Mouse (Mus musculus) stomach, postnatal 0 days (tissue): ENCODE data around the gene Dab1. TPM values are rescaled to one million over a fixed set of nuclear protein-coding genes. Genes with fewer than 3 reads are reported as not detected.

ENCODE experiments used
- ATAC-seq: fragments of 200-750 bp; cut with Nextera tagmentation; 2 replicates; pipeline ENCODE4 v1.8.0; 2017; ENCODE audit not compliant: low FRiP score, low TSS enrichment
- DNase-seq: peaks from one replicate; pipeline ENCODE4 v3.0.0-alpha.2; 2016; ENCODE audit warnings: low spot score
- H3K27ac ChIP-seq: fragments of 300-500 bp; sonication (generic); replicated peaks from 2 replicates; pipeline ENCODE4 v1.5.1; 2014; ENCODE audit warnings: mild to moderate bottlenecking, control low read depth
- H3K27me3 ChIP-seq: fragments of 300-500 bp; sonication (generic); 2 replicates; pipeline ENCODE4 v1.6.1; 2014; ENCODE audit warnings: low read length; ENCODE audit not compliant: control insufficient read depth, insufficient read depth
- H3K36me3 ChIP-seq: fragments of 300-500 bp; sonication (generic); 2 replicates; pipeline ENCODE4 v1.6.1; 2014; ENCODE audit warnings: low read length, mixed read lengths; ENCODE audit not compliant: control insufficient read depth, insufficient read depth
- H3K4me1 ChIP-seq: fragments of 300-500 bp; sonication (generic); replicated peaks from 2 replicates; pipeline ENCODE4 v1.6.1; 2014; ENCODE audit warnings: antibody characterized with exemption; ENCODE audit not compliant: control insufficient read depth, insufficient read depth
- H3K4me2 ChIP-seq: fragments of 300-500 bp; sonication (generic); replicated peaks from 2 replicates; pipeline ENCODE4 v1.6.1; 2014; ENCODE audit warnings: low read depth, mild to moderate bottlenecking, control low read depth, moderate library complexity
- H3K4me3 ChIP-seq: fragments of 300-500 bp; sonication (generic); 2 replicates; pipeline ENCODE4 v1.5.1; 2014; ENCODE audit warnings: low read depth, low read length, control low read depth
- H3K9ac ChIP-seq: fragments of 300-500 bp; sonication (generic); 2 replicates; pipeline ENCODE4 v1.6.1; 2014; ENCODE audit warnings: mild to moderate bottlenecking, low read length, control low read depth, mixed read lengths
- H3K9me3 ChIP-seq: fragments of 300-500 bp; sonication (generic); 2 replicates; pipeline ENCODE4 v1.6.1; 2016; ENCODE audit warnings: low read length; ENCODE audit not compliant: control insufficient read depth
- CTCF ChIP-seq: IDR thresholded peaks from 2 replicates; pipeline ENCODE4 v1.5.1; 2016; ENCODE audit warnings: antibody characterized with exemption, low read depth, mild to moderate bottlenecking, moderate library complexity
- EP300 ChIP-seq: optimal IDR thresholded peaks from 2 replicates; pipeline ENCODE3; 2016; ENCODE audit warnings: antibody characterized with exemption
- WGBS: fragments of 180-500 bp; shearing (Covaris S2); extraction: QIAGEN DNeasy Blood & Tissue Kit; methylation state at CpG from one replicate; pipeline ENCODE4 v1.1.7; 2014; 5-methylcytosine and 5-hydroxymethylcytosine counted together
- polyA plus RNA-seq: library from polyadenylated mRNA; unstranded; fragments of >200 nt; fragmentation: Nextera tagmentation; extraction: Ambion mirVana; gene quantifications from 2 replicates; pipeline ENCODE4 v1.2.1, GENCODE M21; 2015

Dab1 gene
- polyA plus RNA-seq, 1 experiment from 2014 or later = 7.4 TPM

GRCm38 (mm10) chr4:104604298-104604697 lies 985.1 kb downstream of the Dab1 start:
- no peak overlapping the region for H3K27ac ChIP-seq
- 96% methylated on average over 2 of the region's 2 CpGs for WGBS

DNA sequence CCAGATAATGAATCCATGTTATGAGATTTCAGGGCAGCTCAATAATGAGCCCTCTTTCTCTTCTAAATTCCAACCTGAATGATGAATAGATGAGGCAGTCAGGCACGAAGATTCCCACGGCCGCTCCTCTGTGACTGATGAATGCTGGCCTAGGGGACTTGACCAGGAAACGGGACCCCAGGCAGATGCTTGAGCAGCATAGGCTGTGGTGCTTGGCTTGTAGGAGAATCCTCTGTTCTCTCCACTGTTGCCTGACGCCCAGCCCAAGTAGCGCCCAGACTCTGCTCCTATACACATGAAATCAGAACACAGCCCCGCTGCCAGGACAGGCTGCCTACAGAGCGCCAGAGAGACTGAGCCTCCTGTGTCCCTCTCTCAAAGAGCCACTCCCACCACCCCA lies 987.7 kb downstream of the Dab1 start:
- ATAC-seq = no peak
- no peak overlapping the region for H3K27ac ChIP-seq
- TF ChIP-seq CTCF (no peak), EP300 (no peak)
- no peaks in the 10 kb centered on the region for H3K27me3 ChIP-seq
- no peaks in the 10 kb centered on the region for H3K9me3 ChIP-seq
- WGBS = 68% methylated on average over 8 of the region's 8 CpGs
- no peaks in the 10 kb centered on the region; the same call in 1 of the 2 replicates for H3K4me1 ChIP-seq
- H3K4me2 ChIP-seq = no peak overlapping the region
- H3K36me3 ChIP-seq = no peaks in the 10 kb centered on the region
- no peak overlapping the region for H3K4me3 ChIP-seq
- no peak overlapping the region for H3K9ac ChIP-seq
- no peak for DNase-seq

More at GRCm38 (mm10) chr4:104604298-104604697, 985.1 kb downstream of the Dab1 start:
- H3K9me3 ChIP-seq = no peaks in the 10 kb centered on the region
- ATAC-seq (no peak), DNase-seq (no peak)
- H3K36me3 ChIP-seq = no peaks in the 10 kb centered on the region
- no peaks in the 10 kb centered on the region; the same call in 1 of the 2 replicates for H3K4me1 ChIP-seq
- no peaks in the 10 kb centered on the region for H3K27me3 ChIP-seq
- no peak overlapping the region for H3K4me2 ChIP-seq
- no peak for TF ChIP-seq CTCF
- TF ChIP-seq EP300 = no peak
- no peak overlapping the region for H3K4me3 ChIP-seq
- H3K9ac ChIP-seq = no peak overlapping the region

DNA sequence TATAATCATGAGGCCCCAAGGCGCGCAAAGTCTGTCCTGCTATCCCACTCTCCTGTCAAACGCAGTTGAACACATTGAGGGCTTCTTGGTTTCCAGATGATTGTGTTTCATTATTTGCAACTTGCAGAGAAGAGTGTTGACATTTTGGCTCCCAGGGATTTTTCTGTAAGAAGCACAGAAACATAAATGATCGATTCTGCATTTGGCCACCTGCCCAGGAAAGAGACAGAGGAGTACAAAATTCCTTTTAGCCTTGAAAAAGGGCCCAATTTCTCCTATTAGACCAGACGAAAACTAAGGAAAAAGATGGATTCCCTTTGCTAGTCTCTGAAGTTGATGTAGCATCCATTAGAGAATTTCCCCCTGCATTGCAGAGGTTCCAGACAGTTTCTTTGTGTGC lies 988.5 kb downstream of the Dab1 start:
- Histone ChIP-seq H3K9me3 (no peaks in the 10 kb centered on the region), H3K4me1 (no peaks in the 10 kb centered on the region; the same call in 1 of the 2 replicates), H3K27me3 (no peaks in the 10 kb centered on the region), H3K27ac (no peak overlapping the region), H3K4me3 (no peak overlapping the region), H3K4me2 (no peak overlapping the region), H3K36me3 (no peaks in the 10 kb centered on the region), H3K9ac (no peak overlapping the region)
- ATAC-seq = no peak
- no peak for DNase-seq
- no peak for TF ChIP-seq EP300
- TF ChIP-seq CTCF = no peak
- 36% methylated on average over 5 of the region's 5 CpGs for WGBS

DNA sequence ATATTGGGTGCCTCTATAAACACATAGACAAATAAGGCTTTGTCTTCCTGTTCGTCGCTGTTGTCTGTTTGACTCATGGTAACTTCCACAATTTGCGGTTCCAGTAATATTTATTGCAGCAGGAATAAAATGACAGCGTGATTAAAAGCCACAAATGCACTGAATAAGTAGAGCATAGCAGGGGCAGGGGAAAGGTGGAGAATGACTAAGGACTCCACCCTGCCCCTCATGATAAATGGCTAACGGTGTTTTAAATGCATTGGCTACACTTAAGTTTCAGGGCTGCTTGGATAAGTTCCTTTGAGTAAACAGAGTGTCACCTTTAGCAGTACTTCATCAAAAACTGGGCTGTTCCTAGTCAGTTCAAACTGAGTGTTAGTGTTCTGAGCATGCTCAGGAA lies 1000.3 kb downstream of the Dab1 start:
- H3K9ac ChIP-seq = no peak overlapping the region
- no peak overlapping the region for H3K4me3 ChIP-seq
- no peaks in the 10 kb centered on the region for H3K4me1 ChIP-seq
- no peak overlapping the region for H3K27ac ChIP-seq
- H3K27me3 ChIP-seq = no peaks in the 10 kb centered on the region
- peak; percentile 38; the same call in 1 of the 2 replicates for ATAC-seq
- WGBS = 23% methylated on average over 5 of the region's 5 CpGs
- no peak for DNase-seq
- no peaks in the 10 kb centered on the region for H3K36me3 ChIP-seq
- TF ChIP-seq EP300 (no peak), CTCF (no peak)
- H3K4me2 ChIP-seq = no peak overlapping the region
- H3K9me3 ChIP-seq = no peaks in the 10 kb centered on the region

GRCm38 (mm10) chr4:104625316-104625715 lies 1006.2 kb downstream of the Dab1 start:
- TF ChIP-seq CTCF (no peak), EP300 (no peak)
- 75% methylated on average over 8 of the region's 8 CpGs for WGBS
- H3K4me2 ChIP-seq = no peak overlapping the region

DNA sequence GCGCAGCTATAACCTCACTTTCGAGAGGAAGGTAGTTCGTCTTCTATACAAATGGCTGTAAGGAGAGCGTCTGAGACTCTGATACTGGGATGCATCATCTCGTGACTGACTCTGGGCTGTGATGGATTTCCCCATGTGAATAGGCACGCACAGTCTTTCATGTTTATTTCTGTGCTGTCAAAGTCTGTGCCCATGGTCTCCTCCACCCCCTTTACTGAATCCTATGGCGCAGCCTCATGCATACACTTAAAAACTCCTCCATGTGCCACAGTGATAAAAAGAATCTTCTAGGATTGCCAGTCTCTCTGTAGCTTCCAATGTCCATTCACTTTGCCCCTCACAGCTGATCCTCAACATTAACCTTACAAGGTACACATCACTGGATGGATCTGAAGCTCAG lies 1009.5 kb downstream of the Dab1 start:
- TF ChIP-seq EP300 (no peak), CTCF (no peak)
- 81% methylated on average over 7 of the region's 7 CpGs for WGBS
- H3K4me2 ChIP-seq = no peak overlapping the region
- H3K4me1 ChIP-seq = no peaks in the 10 kb centered on the region
- no peaks in the 10 kb centered on the region for H3K27me3 ChIP-seq
- H3K9me3 ChIP-seq = no peaks in the 10 kb centered on the region
- no peaks in the 10 kb centered on the region for H3K36me3 ChIP-seq
- H3K9ac ChIP-seq = no peak overlapping the region
- no peak overlapping the region for H3K27ac ChIP-seq
- ATAC-seq (no peak), DNase-seq (no peak)
- no peak overlapping the region for H3K4me3 ChIP-seq

More at GRCm38 (mm10) chr4:104625316-104625715, 1006.2 kb downstream of the Dab1 start:
- Histone ChIP-seq H3K4me3 (no peak overlapping the region), H3K9me3 (no peaks in the 10 kb centered on the region), H3K4me1 (no peaks in the 10 kb centered on the region), H3K36me3 (no peaks in the 10 kb centered on the region), H3K27me3 (no peaks in the 10 kb centered on the region), H3K27ac (no peak overlapping the region), H3K9ac (no peak overlapping the region)
- no peak for ATAC-seq
- no peak for DNase-seq
